Mouse (Mus musculus) urinary bladder, postnatal 4 days (tissue): ENCODE measurements around the gene Ercc2.
A peak's percentile ranks its signal among the peaks of the same experiment; 100 is the strongest.

Experiments used
- DNase-seq, 2 experiments: peaks; one replicate each; pipeline ENCODE4 v3.0.0; 2021 to 2022; ENCODE audit warnings: low spot score in 2 of 2

Gene Ercc2

GRCm38 (mm10) chr7:19381377-19382165, at the start of gene Ercc2:
Gene Ercc2, plus strand, starts transcription at chr7:19382010.
- DNase-seq = peak; percentile 99

GRCm38 (mm10) chr7:19332709-19333352, 49.0 kb upstream of the Ercc2 start:
- DNase-seq = peak in 1 of 2 experiments; percentile 63

- no peak for DNase-seq
Measured at GRCm38 (mm10) chr7:19335583-19335982, 46.2 kb upstream of the Ercc2 start.

- no peak for DNase-seq
Measured at GRCm38 (mm10) chr7:19337122-19337521, 44.7 kb upstream of the Ercc2 start.

- DNase-seq = no peak
Measured at GRCm38 (mm10) chr7:19338060-19338459, 43.8 kb upstream of the Ercc2 start.

GRCm38 (mm10) chr7:19338596-19338995, 43.2 kb upstream of the Ercc2 start:
- DNase-seq = no peak

- no peak for DNase-seq
Measured at GRCm38 (mm10) chr7:19341250-19341649, 40.6 kb upstream of the Ercc2 start.

- no peak for DNase-seq
Measured at GRCm38 (mm10) chr7:19341761-19342409, 39.9 kb upstream of the Ercc2 start.

GRCm38 (mm10) chr7:19342481-19343027, 39.3 kb upstream of the Ercc2 start:
- peak; percentile 77 to 88 for DNase-seq

GRCm38 (mm10) chr7:19343210-19343808, 38.5 kb upstream of the Ercc2 start:
- peak in 1 of 2 experiments; percentile 70 for DNase-seq

GRCm38 (mm10) chr7:19344237-19344847, 37.5 kb upstream of the Ercc2 start, which contains the start of gene Ercc1:
Gene Ercc1, plus strand, starts transcription at chr7:19344778.
- no peak for DNase-seq

- peak; percentile 92 to 93 for DNase-seq
Measured at GRCm38 (mm10) chr7:19344938-19345471, 36.8 kb upstream of the Ercc2 start.

GRCm38 (mm10) chr7:19349188-19349915, 32.5 kb upstream of the Ercc2 start:
- DNase-seq = no peak

GRCm38 (mm10) chr7:19350221-19350620, 31.6 kb upstream of the Ercc2 start:
- no peak for DNase-seq

- no peak for DNase-seq
Measured at GRCm38 (mm10) chr7:19354991-19355390, 26.8 kb upstream of the Ercc2 start.

GRCm38 (mm10) chr7:19356311-19356710, 25.5 kb upstream of the Ercc2 start:
- DNase-seq = no peak

GRCm38 (mm10) chr7:19357381-19358375, 24.1 kb upstream of the Ercc2 start:
- DNase-seq = no peak

GRCm38 (mm10) chr7:19358634-19359033, 23.2 kb upstream of the Ercc2 start:
- no peak for DNase-seq

GRCm38 (mm10) chr7:19359299-19359891, 22.4 kb upstream of the Ercc2 start, which contains the start of the genes Cd3eap and Ppp1r13l:
Gene Cd3eap, minus strand, starts transcription at chr7:19359483.
Gene Ppp1r13l, plus strand, starts transcription at chr7:19359749.
- peak; percentile 82 to 85 for DNase-seq
